Mouse (Mus musculus) hindlimb bud, embryonic 11.5 days (tissue): ENCODE results near the gene Opalin.

Experiments used
- DNase-seq: peaks from one replicate; pipeline ENCODE4 v3.0.0-alpha.2; 2012; ENCODE audit warnings: low read depth, low spot score; ENCODE audit errors: extremely low spot score

Gene Opalin

DNA sequence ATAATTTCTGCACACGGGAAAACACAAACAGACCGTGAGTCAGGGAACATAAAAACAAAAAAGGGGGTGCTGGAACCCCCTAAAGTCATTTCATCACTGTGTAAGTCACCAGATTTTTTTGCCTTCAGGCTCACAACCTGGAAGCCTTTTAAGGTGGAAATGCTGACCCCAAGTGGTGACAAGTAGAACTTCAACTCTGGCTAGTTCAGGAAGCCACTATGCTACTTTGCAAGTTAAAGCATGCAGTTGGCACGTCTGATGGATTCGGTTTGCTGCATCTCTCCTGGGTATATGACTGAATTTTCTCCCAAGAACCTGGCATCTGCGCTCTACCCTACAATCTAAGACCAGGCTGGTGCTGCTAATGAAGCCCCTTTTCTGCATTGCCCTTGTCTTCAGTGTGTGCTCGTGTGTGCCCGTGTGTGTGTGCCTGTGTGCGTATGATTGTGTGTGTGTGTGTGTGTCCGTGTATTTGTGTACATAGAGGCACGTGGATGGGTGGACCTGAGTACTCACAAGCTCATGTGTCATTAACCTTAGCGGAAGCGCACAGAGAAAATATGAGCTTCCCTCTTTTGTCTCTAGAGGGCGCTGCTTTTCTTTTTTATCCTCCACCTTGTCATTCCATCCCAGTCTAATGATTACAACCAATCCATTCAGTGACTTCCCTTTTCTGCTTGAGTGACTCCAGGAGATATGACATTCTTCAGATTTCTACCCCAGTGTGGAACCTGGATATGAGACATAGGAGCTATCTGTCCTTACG is 60.8 kb downstream of the Opalin start:
- no peak for DNase-seq

DNA sequence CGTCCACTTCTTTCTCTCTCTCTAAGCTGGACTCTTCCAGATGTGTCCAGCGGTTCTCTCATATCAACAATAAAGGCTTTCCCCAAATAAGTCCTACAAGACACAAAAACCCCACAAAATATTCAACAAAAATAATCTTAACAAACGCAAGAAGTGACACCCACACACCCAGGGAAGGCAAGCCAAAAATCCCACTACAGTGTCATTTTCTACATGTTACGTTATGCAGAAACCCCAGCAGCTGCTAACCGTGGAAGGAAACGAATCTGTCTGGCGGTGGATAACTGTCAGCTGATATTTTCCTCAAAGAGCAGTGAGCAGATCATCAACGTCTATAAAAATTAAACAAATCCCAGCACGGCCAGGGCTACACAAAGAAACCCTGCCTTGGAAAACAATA is 62.9 kb downstream of the Opalin start:
- DNase-seq = no peak

DNA sequence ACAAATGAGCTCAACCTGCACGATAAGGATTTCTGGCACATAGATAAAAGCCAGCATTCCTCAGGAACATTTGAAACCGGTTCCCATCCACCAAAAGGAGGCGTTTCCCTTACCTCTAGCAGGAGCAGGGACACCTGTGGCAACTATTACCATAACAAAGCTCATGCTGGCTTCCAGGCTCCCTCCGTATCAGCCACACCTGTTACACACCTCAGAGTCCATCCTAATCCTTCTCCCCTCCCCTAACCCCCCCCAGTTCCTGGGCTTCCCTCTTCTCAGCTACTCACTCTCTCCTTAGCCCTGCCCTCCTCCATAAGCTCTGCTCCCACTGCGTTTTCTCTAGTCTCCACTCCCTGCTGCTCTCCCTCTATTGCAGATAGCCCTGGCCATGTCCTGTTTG is 63.3 kb downstream of the Opalin start:
- no peak for DNase-seq
